Mouse (Mus musculus) liver, adult 2 months (tissue): ENCODE results near the gene B2m. TPM values are rescaled to one million over a fixed set of nuclear protein-coding genes. Genes with fewer than 3 reads are reported as not detected.

Source experiments
- DNase-seq: peaks from one replicate; pipeline ENCODE4 v3.0.0-alpha.2; 2011; ENCODE audit warnings: low read depth, low spot score; ENCODE audit errors: extremely low read depth
- H3K27ac ChIP-seq: fragments of 200-500 bp; replicated peaks from 2 replicates; pipeline ENCODE4 v1.5.1; 2012; ENCODE audit warnings: low read depth, mild to moderate bottlenecking, control low read depth, inconsistent platforms, low read length; ENCODE audit not compliant: insufficient read depth
- H3K27me3 ChIP-seq: fragments of 200-500 bp; 2 replicates; pipeline ENCODE4 v1.6.1; 2012; ENCODE audit warnings: mild to moderate bottlenecking, moderate library complexity, low read length, inconsistent platforms; ENCODE audit not compliant: control insufficient read depth, insufficient read depth
- H3K36me3 ChIP-seq: fragments of 200-500 bp; 2 replicates; pipeline ENCODE4 v1.6.1; 2012; ENCODE audit warnings: low read length, inconsistent platforms; ENCODE audit not compliant: control insufficient read depth, insufficient read depth
- H3K4me1 ChIP-seq: fragments of 200-500 bp; 2 replicates; pipeline ENCODE4 v1.6.1; 2011; ENCODE audit warnings: low read length; ENCODE audit not compliant: control insufficient read depth, insufficient read depth
- H3K4me3 ChIP-seq: fragments of 200-500 bp; 2 replicates; pipeline ENCODE4 v1.5.1; 2011; ENCODE audit warnings: low read depth, mild to moderate bottlenecking, control low read depth, low read length, moderate library complexity; ENCODE audit not compliant: insufficient read depth
- H3K79me2 ChIP-seq: fragments of 200-500 bp; 2 replicates; pipeline ENCODE4 v1.6.1; 2012; ENCODE audit warnings: inconsistent platforms, mild to moderate bottlenecking, low read length, moderate library complexity; ENCODE audit not compliant: control insufficient read depth, insufficient read depth
- H3K9ac ChIP-seq: fragments of 200-500 bp; 2 replicates; pipeline ENCODE4 v1.6.1; 2012; ENCODE audit warnings: low read depth, mild to moderate bottlenecking, control low read depth, inconsistent platforms, low read length
- CTCF ChIP-seq: fragments of 200-500 bp; IDR thresholded peaks from 2 replicates; pipeline ENCODE4 v1.5.1; 2011; ENCODE audit warnings: low read depth, low read length, control low read depth
- POLR2A ChIP-seq: fragments of 200-500 bp; IDR thresholded peaks from 2 replicates; pipeline ENCODE4 v1.6.1; 2011; ENCODE audit warnings: low read length, control low read depth; ENCODE audit not compliant: insufficient read depth; ENCODE audit errors: extremely low read depth
- WGBS: fragments of 180-500 bp; shearing (Covaris S2); methylation state at CpG from one replicate; pipeline ENCODE4 v1.1.7; 2018; 5-methylcytosine and 5-hydroxymethylcytosine counted together
- polyA plus RNA-seq: library from polyadenylated mRNA; depleted of rRNA; stranded (reverse); fragments of >200 nt; gene quantifications from 2 replicates; pipeline ENCODE4 v1.2.3, GENCODE M21; 2012; rRNA removed
- total RNA-seq: library from RNA; depleted of rRNA; stranded (reverse); fragments of >200 nt; gene quantifications from 2 replicates; pipeline ENCODE4 v1.2.3, GENCODE M21; 2014; rRNA removed

Gene B2m
- total and polyA plus RNA-seq, 2 experiments = 1,615 to 2,555 TPM

GRCm38 (mm10) chr2:122186751-122187150 lies 39.3 kb downstream of the B2m start:
- DNase-seq = no peak
- H3K4me3 ChIP-seq = no peak overlapping the region
- no peak overlapping the region for H3K27ac ChIP-seq
- no peaks in the 10 kb centered on the region for H3K36me3 ChIP-seq
- TF ChIP-seq POLR2A (no peak), CTCF (no peak)
- no peaks in the 10 kb centered on the region for H3K27me3 ChIP-seq
- no peaks in the 10 kb centered on the region for H3K79me2 ChIP-seq
- WGBS = 92% methylated on average over 3 of the region's 3 CpGs
- no peaks in the 10 kb centered on the region for H3K4me1 ChIP-seq
- no peak overlapping the region for H3K9ac ChIP-seq

- TF ChIP-seq POLR2A (no peak), CTCF (no peak)
- no peaks in the 10 kb centered on the region for H3K36me3 ChIP-seq
- no peak overlapping the region for H3K4me3 ChIP-seq
- no peaks in the 10 kb centered on the region for H3K4me1 ChIP-seq
- DNase-seq = no peak
- H3K9ac ChIP-seq = no peak overlapping the region
- H3K27ac ChIP-seq = no peak overlapping the region
- no peaks in the 10 kb centered on the region for H3K79me2 ChIP-seq
- no peaks in the 10 kb centered on the region for H3K27me3 ChIP-seq
- WGBS = 64% methylated on average over 3 of the region's 3 CpGs
These were observed 44.4 kb downstream of the B2m start for GRCm38 (mm10) chr2:122191849-122192248.

- Histone ChIP-seq H3K4me3 (no peak overlapping the region), H3K27ac (no peak overlapping the region), H3K4me1 (no peaks in the 10 kb centered on the region), H3K9ac (no peak overlapping the region), H3K79me2 (no peaks in the 10 kb centered on the region), H3K36me3 (no peaks in the 10 kb centered on the region), H3K27me3 (no peaks in the 10 kb centered on the region)
- TF ChIP-seq CTCF (peak; percentile 53), POLR2A (no peak)
- WGBS = 58% methylated on average over 1 of the region's 1 CpGs
- DNase-seq = peak; percentile 64
These were observed 47.0 kb downstream of the B2m start for GRCm38 (mm10) chr2:122194509-122194929.

GRCm38 (mm10) chr2:122201501-122201900 lies 54.0 kb downstream of the B2m start:
- no peak for TF ChIP-seq CTCF
- no peak for TF ChIP-seq POLR2A
- 86% methylated on average over 1 of the region's 1 CpGs for WGBS
- DNase-seq = no peak

More at GRCm38 (mm10) chr2:122201501-122201900, 54.0 kb downstream of the B2m start:
- Histone ChIP-seq H3K79me2 (no peaks in the 10 kb centered on the region), H3K4me1 (peaks cover 3% of the 10 kb centered on the region), H3K4me3 (no peak overlapping the region), H3K27ac (no peak overlapping the region), H3K27me3 (no peaks in the 10 kb centered on the region), H3K36me3 (no peaks in the 10 kb centered on the region), H3K9ac (no peak overlapping the region)

Other genes starting within 250 kb of the B2m start
- gene Ctdspl2, start 191.7 kb upstream of the B2m start, total RNA-seq = 14.3 and 14.9 TPM in 2 replicates
- gene Ctdspl2, start 191.7 kb upstream of the B2m start, polyA plus RNA-seq = 1.6 TPM in 2 replicates
- gene Mageb3, start 191.6 kb upstream of the B2m start, total RNA-seq = 0.07 TPM in 1 of 2 replicates, not detected in the other
- not detected in 2 replicates for gene Mageb3, start 191.6 kb upstream of the B2m start, polyA plus RNA-seq
- 18.7 and 20.0 TPM in 2 replicates for gene Eif3j1, start 119.1 kb upstream of the B2m start, total RNA-seq
- gene Eif3j1, start 119.1 kb upstream of the B2m start, polyA plus RNA-seq = 3.8 and 4.8 TPM in 2 replicates
- 9.3 and 10.5 TPM in 2 replicates for gene Spg11, start 29.3 kb upstream of the B2m start, total RNA-seq
- gene Spg11, start 29.3 kb upstream of the B2m start, polyA plus RNA-seq = 4.0 and 4.3 TPM in 2 replicates
- gene Trim69, start 13.0 kb downstream of the B2m start, total RNA-seq = 0.09 and 0.13 TPM in 2 replicates
- 0.07 TPM in 1 of 2 replicates, not detected in the other for gene Trim69, start 13.0 kb downstream of the B2m start, polyA plus RNA-seq
- 0.09 TPM in 1 of 2 replicates, not detected in the other for gene Patl2, start 38.5 kb downstream of the B2m start, total RNA-seq
- gene Patl2, start 38.5 kb downstream of the B2m start, polyA plus RNA-seq = not detected in 2 replicates
- not detected in 2 replicates for gene Terb2, start 38.6 kb downstream of the B2m start, total RNA-seq
- gene Terb2, start 38.6 kb downstream of the B2m start, polyA plus RNA-seq = not detected in 2 replicates
- 1,007 and 1,092 TPM in 2 replicates for gene Sord, start 87.1 kb downstream of the B2m start, total RNA-seq
- 365 and 586 TPM in 2 replicates for gene Sord, start 87.1 kb downstream of the B2m start, polyA plus RNA-seq
- 0.07 TPM in 1 of 2 replicates, not detected in the other for gene Duox2, start 150.8 kb downstream of the B2m start, total RNA-seq
- 0.02 and 0.04 TPM in 2 replicates for gene Duox2, start 150.8 kb downstream of the B2m start, polyA plus RNA-seq
- gene Duoxa2, start 151.2 kb downstream of the B2m start, total RNA-seq = 0.09 TPM in 1 of 2 replicates, not detected in the other
- gene Duoxa2, start 151.2 kb downstream of the B2m start, polyA plus RNA-seq = not detected in 2 replicates
- gene Duoxa1, start 166.0 kb downstream of the B2m start, total RNA-seq = not detected in 2 replicates
- not detected in 2 replicates for gene Duoxa1, start 166.0 kb downstream of the B2m start, polyA plus RNA-seq
- gene Duox1, start 168.0 kb downstream of the B2m start, total RNA-seq = not detected in 2 replicates
- not detected in 2 replicates for gene Duox1, start 168.0 kb downstream of the B2m start, polyA plus RNA-seq
- 6.6 and 6.7 TPM in 2 replicates for gene Shf, start 221.5 kb downstream of the B2m start, total RNA-seq
- gene Shf, start 221.5 kb downstream of the B2m start, polyA plus RNA-seq = 8.1 and 14.0 TPM in 2 replicates